Mouse (Mus musculus) adrenal gland, postnatal 4 days (tissue): ENCODE results near the gene Adamts6. TPM values are rescaled to one million over a fixed set of nuclear protein-coding genes. Genes with fewer than 3 reads are reported as not detected.
A peak's percentile ranks its signal among the peaks of the same experiment; 100 is the strongest.

Source experiments
- DNase-seq, 2 experiments: peaks; one replicate each; pipeline ENCODE4 v3.0.0; 2021 to 2022; ENCODE audit warnings: low spot score in 2 of 2, mixed read lengths in 2 of 2
- total RNA-seq, 2 experiments: library from RNA; stranded (reverse); gene quantifications; 2 replicates each; pipeline ENCODE4 v1.2.3; 2021

Gene Adamts6
- total RNA-seq, 2 experiments from 2014 or later: 5.6 to 8.1 TPM

DNA sequence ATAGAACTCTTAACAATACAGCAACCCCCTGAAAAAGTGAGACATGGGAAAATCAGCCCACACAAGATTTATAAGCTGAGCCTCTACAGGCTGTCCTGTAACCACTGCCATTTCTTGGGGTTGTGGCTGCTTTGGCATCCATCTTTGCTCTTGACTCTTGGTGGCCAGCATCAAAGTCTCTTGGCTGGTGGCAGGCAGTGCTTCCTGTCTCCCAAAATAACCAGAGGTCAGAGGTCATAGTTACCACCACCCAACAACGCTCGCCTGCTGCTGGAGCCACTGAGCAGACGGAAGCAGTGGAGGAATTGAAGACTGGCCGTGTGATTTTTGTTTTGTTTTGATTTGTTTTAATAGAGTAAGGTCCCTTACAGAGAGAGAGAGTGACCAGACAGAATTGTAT is 228.5 kb downstream of the Adamts6 start:
- DNase-seq: no peak

DNA sequence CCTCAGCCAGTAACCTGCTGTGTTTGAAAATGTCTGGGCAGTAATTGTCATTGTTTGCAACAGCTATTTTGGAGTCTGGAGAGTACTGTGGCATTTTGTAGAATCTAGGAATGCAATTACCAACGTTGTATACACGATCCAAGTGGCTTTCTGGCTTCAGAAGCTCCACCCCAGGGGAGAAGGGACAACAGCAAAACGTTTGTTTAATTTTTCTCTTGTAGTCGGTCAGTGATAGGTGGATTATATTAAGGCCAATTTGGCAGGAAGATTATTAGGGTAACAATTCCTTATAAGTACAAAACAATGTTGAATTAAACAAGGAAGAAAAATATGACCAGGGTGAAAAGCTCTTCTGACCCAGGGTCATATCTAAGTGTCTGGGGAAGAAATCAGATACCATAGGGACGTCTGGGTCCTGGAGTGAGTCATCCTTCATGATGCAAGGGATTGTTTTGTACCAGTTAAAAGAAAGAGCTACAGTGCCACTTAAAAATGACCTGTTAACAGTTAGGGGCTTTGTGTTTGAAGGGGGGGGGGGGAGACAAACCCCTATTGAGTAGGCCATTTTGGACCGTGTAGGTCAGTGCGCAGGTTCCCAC is 229.2 kb downstream of the Adamts6 start:
- no peak for DNase-seq

GRCm38 (mm10) chr13:104517638-104518311 is 230.1 kb downstream of the Adamts6 start:
- DNase-seq: no peak

DNA sequence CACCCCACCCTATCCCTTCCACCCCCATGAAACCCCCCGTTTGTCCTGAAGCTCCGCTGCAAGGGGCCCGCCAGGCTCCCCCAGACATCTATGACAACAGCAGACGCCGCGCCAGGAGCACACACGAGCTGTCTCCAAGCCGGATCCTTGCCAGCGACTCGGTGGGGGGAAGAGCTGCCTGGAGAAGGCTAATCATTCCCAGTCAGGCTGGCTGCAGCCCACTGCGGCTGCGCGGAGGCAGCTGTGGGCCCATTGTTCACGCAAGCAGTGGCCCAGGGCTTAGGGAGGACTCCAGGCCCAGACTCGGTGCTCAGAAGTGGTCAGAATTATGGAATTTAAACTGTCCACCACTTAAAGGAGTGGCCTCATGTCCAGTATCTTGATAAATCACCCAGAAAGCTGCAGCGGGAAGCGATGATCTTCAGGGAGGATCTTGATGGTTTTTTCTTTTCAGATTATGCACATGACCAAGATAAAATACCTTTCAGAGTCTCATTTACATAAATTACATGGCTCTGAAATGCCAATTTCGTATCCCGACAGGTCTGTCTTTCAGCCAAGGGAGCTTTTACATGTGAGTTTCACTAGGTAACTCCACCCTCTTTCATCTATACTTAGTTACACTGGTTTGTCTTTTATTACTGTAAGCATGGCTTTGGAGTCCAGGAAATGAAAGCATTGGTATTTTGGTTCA is 230.8 kb downstream of the Adamts6 start:
- DNase-seq: peak; percentile 53 to 62

DNA sequence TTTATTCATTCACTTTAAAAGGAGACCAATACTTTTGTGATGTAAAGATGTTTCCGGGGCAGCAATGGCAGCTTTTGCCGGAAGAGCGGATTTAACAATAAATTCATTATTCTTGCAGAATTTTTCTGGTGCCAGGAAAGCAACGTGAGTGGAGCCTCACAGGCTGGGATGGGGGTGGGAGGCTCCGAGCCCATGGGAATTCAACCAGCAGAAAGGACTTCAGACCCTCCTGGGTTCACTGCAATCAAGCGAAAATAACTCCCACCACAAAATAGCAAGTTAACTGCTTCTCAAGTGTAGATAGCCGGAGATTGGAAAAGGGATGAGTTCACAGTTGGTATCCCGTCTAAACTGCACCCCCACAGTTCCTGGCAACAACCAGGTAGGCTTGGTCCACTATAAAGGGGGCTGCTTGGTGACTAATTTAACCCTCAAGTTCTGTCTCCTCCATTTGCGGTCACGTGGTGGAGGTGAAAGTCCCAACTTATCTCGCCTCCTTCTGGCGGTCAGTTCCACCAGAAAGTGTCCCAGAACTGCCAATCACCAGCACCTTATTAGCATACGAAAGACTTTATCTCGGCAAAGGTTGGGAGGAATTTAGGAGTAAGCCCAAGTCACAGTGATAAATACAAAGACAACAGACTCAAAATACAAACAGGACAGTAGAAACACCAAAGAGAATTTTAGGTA is 231.5 kb downstream of the Adamts6 start:
- no peak for DNase-seq

- no peak for DNase-seq
Measured at GRCm38 (mm10) chr13:104519981-104520380, 232.3 kb downstream of the Adamts6 start.

DNA sequence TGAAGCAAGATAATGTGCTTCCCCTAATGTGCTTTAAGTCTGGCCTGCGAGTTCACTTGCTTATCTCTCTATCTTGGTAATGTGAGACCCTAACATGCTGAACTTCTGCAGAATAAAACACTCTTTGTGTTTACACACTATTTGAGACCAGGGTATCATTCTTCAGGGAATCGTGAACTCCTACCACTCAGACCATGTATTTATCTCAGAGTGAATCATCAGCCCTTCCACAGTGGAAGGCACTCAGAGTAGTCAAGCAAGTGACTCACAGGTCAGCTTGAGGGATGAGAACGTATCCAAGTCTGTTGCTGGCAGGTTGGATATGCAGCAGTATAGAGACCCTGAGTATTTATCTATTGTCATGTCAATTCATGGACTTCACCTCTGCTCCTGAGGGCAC is 232.8 kb downstream of the Adamts6 start:
- no peak for DNase-seq

DNA sequence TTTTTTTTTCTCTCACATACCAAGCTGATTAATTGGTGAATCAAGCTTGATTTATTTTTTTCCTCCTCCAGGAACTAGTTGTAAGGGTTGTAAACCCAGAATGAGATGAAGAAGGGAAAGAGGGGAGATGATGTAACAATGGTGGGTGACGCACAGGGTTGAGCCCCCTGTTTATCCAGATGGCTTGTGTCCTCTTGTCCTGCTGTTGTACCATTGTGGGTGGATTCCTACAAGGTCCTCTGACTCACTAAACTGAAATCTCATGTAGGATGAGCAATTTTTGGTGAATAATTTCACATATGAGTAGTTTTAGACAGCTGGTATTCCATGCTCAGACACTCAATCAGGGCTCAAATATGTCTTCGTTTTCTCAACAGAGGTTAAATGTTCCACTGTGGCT is 233.9 kb downstream of the Adamts6 start:
- DNase-seq: no peak

- DNase-seq: no peak
Measured at GRCm38 (mm10) chr13:104525656-104526055, 238.0 kb downstream of the Adamts6 start.

- DNase-seq: no peak
Measured at GRCm38 (mm10) chr13:104529238-104529637, 241.6 kb downstream of the Adamts6 start.

DNA sequence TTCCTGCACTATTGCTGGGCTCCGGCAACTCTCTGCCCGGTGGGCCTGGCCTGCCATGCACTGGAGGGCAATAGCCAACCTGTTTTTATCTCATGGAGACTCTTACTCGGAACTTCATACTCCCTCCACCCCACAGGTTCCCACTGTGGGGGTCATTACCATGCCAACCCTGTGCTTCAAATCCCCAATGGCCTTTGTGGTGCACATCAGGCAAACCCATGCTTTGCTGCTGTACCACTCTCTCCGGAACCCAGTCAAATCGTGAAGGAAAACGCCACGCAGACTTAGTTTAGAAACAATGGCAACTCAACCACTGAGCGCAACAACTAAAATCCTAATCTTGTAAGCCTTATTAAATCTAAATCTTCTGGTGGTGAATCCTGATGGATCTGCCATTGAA is 244.2 kb downstream of the Adamts6 start:
- DNase-seq: no peak

DNA sequence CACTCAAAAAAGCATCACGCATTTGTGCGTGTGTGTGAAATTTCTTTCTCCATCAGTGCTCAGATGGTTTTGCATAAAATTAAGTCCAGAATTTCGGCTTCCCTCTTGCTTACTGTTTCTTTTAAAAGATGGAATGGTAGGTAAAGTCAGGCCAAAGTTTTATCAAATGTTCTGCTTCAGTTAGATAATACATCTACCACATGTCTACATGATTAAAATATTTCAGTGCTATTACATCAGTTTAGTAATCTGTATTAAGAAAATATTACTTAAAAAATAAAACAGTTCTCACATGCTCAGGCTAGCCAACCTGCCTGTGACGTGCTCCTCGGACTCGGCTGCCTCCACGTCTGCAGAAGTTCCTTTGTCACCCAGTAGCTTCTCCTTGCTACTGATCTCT is 245.1 kb downstream of the Adamts6 start:
- no peak for DNase-seq

DNA sequence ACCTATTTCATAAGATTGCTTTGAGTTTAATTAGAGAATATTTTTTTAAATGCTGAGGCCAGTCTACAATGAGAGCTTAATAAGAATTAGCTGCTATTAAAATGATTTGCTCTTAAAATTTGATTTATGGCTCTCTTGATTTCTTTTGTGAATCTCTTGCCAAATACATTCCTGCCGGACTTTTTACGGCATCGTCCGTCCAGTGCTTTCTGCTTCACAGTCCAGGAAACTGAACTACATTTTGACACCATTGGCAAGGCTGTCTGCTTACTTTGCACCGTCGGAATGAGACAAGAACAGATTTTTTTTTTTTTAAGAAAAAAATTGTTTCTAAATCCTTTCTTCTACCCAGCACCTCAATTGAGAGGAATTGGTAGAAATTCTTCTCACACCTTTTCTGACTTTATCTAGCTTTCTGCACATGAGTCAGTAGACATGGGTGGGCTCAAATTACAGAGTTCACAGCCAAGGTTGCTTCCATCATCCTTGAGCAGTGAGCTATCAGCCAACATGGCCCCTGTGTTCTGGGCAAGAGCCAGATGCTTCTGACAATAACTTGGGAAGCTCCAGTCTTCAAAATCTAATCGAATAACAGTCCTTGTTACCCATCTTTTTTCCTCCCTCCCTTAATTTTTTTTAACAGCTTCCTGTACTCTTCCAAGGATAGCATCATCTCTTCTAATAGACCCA is 246.3 kb downstream of the Adamts6 start:
- no peak for DNase-seq

- DNase-seq: no peak
Measured at GRCm38 (mm10) chr13:104540861-104541398, 253.3 kb downstream of the Adamts6 start.

- no peak for DNase-seq
Measured at GRCm38 (mm10) chr13:104542123-104542758, 254.6 kb downstream of the Adamts6 start.

DNA sequence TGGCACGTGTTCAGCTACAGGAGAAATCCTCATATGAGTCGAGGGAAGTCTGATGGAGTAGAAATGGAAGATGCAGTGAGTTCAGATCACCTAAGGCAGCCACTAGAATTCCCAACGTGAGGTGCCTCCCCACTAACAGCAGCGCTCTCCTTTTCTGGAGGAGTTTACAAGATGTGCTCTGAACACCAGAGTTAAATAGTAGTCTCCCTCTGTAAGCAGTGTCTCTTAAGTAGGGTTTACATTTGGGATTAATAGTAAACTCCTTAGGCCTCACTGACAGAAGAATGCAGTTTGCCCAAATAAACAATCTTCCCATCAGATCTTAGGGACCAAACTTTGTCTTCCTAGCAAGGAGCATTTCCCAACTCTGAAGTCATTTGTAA is 255.1 kb downstream of the Adamts6 start:
- DNase-seq: no peak
